Mouse (Mus musculus) MEL (cell line): Measurements from ENCODE around the gene Coro2b. TPM values are rescaled to one million over a fixed set of nuclear protein-coding genes. Genes with fewer than 3 reads are reported as not detected.

Experiments used
- DNase-seq: peaks from one replicate; pipeline ENCODE4 v3.0.0; 2011; ENCODE audit warnings: low read depth, low spot score
- H3K27ac ChIP-seq: 2 replicates; pipeline ENCODE4 v1.5.1; 2012; ENCODE audit warnings: low read depth, mild to moderate bottlenecking, control low read depth, low read length, moderate library complexity; ENCODE audit not compliant: control insufficient read depth
- H3K27me3 ChIP-seq, 2 experiments: fragments of 150-350 bp in 1 of 2; sonication (generic) in 1 of 2; 2 replicates each; pipeline ENCODE4 v1.6.1; 2012; ENCODE audit warnings: low read length in 2 of 2, mild to moderate bottlenecking in 2 of 2, improper control_type of control experiment in 1 of 2, moderate library complexity in 1 of 2; ENCODE audit not compliant: insufficient read depth in 2 of 2, control insufficient read depth in 1 of 2
- H3K36me3 ChIP-seq, 2 experiments: 2 replicates each; pipeline ENCODE4 v1.6.1; 2012 to 2014; ENCODE audit warnings: low read length in 2 of 2, improper control_type of control experiment in 1 of 2, inconsistent platforms in 1 of 2, mild to moderate bottlenecking in 1 of 2; ENCODE audit not compliant: insufficient read depth in 2 of 2, control insufficient read depth in 1 of 2
- H3K4me1 ChIP-seq, 2 experiments: fragments of 150-350 bp in 1 of 2; sonication (generic) in 1 of 2; 2 replicates each; pipeline ENCODE4 v1.6.1; 2012; ENCODE audit warnings: low read length in 2 of 2, improper control_type of control experiment in 1 of 2, mild to moderate bottlenecking in 1 of 2; ENCODE audit not compliant: insufficient read depth in 2 of 2, control insufficient read depth in 1 of 2
- H3K4me3 ChIP-seq, 2 experiments: fragments of 150-350 bp in 1 of 2; sonication (generic) in 1 of 2; 2 replicates each; pipeline ENCODE4 v1.5.1; 2012; ENCODE audit warnings: low read depth in 2 of 2, low read length in 2 of 2, mild to moderate bottlenecking in 2 of 2, moderate library complexity in 2 of 2, control low read depth in 1 of 2, improper control_type of control experiment in 1 of 2; ENCODE audit not compliant: control insufficient read depth in 1 of 2, insufficient read depth in 1 of 2
- H3K79me2 ChIP-seq: 2 replicates; pipeline ENCODE4 v1.6.1; 2012; ENCODE audit warnings: mild to moderate bottlenecking, low read length, moderate library complexity; ENCODE audit not compliant: control insufficient read depth, poor library complexity, insufficient read depth
- H3K9ac ChIP-seq: 2 replicates; pipeline ENCODE4 v1.6.1; 2012; ENCODE audit warnings: low read depth, mild to moderate bottlenecking, control low read depth, low read length, moderate library complexity; ENCODE audit not compliant: control insufficient read depth, poor library complexity, severe bottlenecking
- H3K9me3 ChIP-seq: fragments of 150-350 bp; sonication (generic); replicated peaks from 2 replicates; pipeline ENCODE4 v1.6.1; 2012; ENCODE audit warnings: mild to moderate bottlenecking, low read length, improper control_type of control experiment, moderate library complexity; ENCODE audit not compliant: insufficient read depth
- CTCF ChIP-seq, 3 experiments: IDR thresholded peaks in 2 of 3; conservative IDR thresholded peaks in 1 of 3; 2 replicates each; pipeline ENCODE4 v1.5.1; 2011 to 2012; ENCODE audit warnings: low read length in 3 of 3, low read depth in 2 of 3, mild to moderate bottlenecking in 2 of 3, improper control_type of control experiment in 1 of 3, inconsistent platforms in 1 of 3, mixed read lengths in 1 of 3, moderate library complexity in 1 of 3; ENCODE audit not compliant: control insufficient read depth in 1 of 3, insufficient read depth in 1 of 3, poor library complexity in 1 of 3, severe bottlenecking in 1 of 3
- ELF1 ChIP-seq: IDR thresholded peaks from 2 replicates; pipeline ENCODE4 v1.6.1; 2014; ENCODE audit warnings: low read depth, mild to moderate bottlenecking, inconsistent platforms, low read length, improper control_type of control experiment, moderate library complexity
- GABPA ChIP-seq: IDR thresholded peaks from 2 replicates; pipeline ENCODE4 v1.6.1; 2012; ENCODE audit warnings: low read depth, mild to moderate bottlenecking, inconsistent platforms, low read length, improper control_type of control experiment, moderate library complexity
- GATA1 ChIP-seq: IDR thresholded peaks from 2 replicates; pipeline ENCODE4 v1.6.1; 2011; ENCODE audit warnings: low read depth, low read length, improper control_type of control experiment
- HCFC1 ChIP-seq: IDR thresholded peaks from 2 replicates; pipeline ENCODE4 v1.6.1; 2012; ENCODE audit warnings: low read depth, mild to moderate bottlenecking, inconsistent platforms, low read length, improper control_type of control experiment, moderate library complexity
- JUND ChIP-seq: IDR thresholded peaks from 2 replicates; pipeline ENCODE4 v1.6.1; 2011; ENCODE audit warnings: low read depth, mild to moderate bottlenecking, improper control_type of control experiment, low read length
- MAFK ChIP-seq: IDR thresholded peaks from 2 replicates; pipeline ENCODE4 v1.6.1; 2011; ENCODE audit warnings: low read depth, mild to moderate bottlenecking, low read length, improper control_type of control experiment, borderline replicate concordance
- MAZ ChIP-seq: IDR thresholded peaks from 2 replicates; pipeline ENCODE4 v1.6.1; 2012; ENCODE audit warnings: low read depth, mild to moderate bottlenecking, inconsistent platforms, low read length, improper control_type of control experiment
- NELFE ChIP-seq: IDR thresholded peaks from 2 replicates; pipeline ENCODE4 v1.6.1; 2011; ENCODE audit warnings: low read depth, low read length, improper control_type of control experiment
- NRF1 ChIP-seq: IDR thresholded peaks from 2 replicates; pipeline ENCODE4 v1.6.1; 2014; ENCODE audit warnings: low read depth, mild to moderate bottlenecking, inconsistent platforms, low read length, improper control_type of control experiment, moderate library complexity; ENCODE audit not compliant: poor library complexity, insufficient read depth, severe bottlenecking
- POLR2AphosphoS2 ChIP-seq: IDR thresholded peaks from 2 replicates; pipeline ENCODE4 v1.6.1; 2011; ENCODE audit warnings: low read length, improper control_type of control experiment
- RCOR1 ChIP-seq: IDR thresholded peaks from 2 replicates; pipeline ENCODE4 v1.6.1; 2012; ENCODE audit warnings: low read depth, mild to moderate bottlenecking, inconsistent platforms, low read length, improper control_type of control experiment
- SIN3A ChIP-seq: IDR thresholded peaks from 2 replicates; pipeline ENCODE4 v1.6.1; 2012; ENCODE audit warnings: low read length, improper control_type of control experiment, inconsistent platforms
- TAL1 ChIP-seq: IDR thresholded peaks from 2 replicates; pipeline ENCODE4 v1.6.1; 2012; ENCODE audit warnings: mild to moderate bottlenecking, inconsistent platforms, low read length, moderate library complexity, mixed read lengths
- TCF12 ChIP-seq: IDR thresholded peaks from 2 replicates; pipeline ENCODE4 v1.6.1; 2014; ENCODE audit warnings: low read depth, mild to moderate bottlenecking, inconsistent platforms, low read length, improper control_type of control experiment, moderate library complexity
- USF1 ChIP-seq: IDR thresholded peaks from 2 replicates; pipeline ENCODE4 v1.6.1; 2014; ENCODE audit warnings: low read depth, mild to moderate bottlenecking, inconsistent platforms, low read length, improper control_type of control experiment, moderate library complexity
- ZC3H11A ChIP-seq: IDR thresholded peaks from 2 replicates; pipeline ENCODE4 v1.6.1; 2012; ENCODE audit warnings: low read depth, mild to moderate bottlenecking, inconsistent platforms, low read length, improper control_type of control experiment
- ZMIZ1 ChIP-seq: IDR thresholded peaks from 2 replicates; pipeline ENCODE4 v1.6.1; 2012; ENCODE audit warnings: low read depth, mild to moderate bottlenecking, inconsistent platforms, low read length, improper control_type of control experiment, moderate library complexity
- ZNF384 ChIP-seq: IDR thresholded peaks from 2 replicates; pipeline ENCODE4 v1.6.1; 2012; ENCODE audit warnings: low read depth, mild to moderate bottlenecking, inconsistent platforms, low read length, improper control_type of control experiment
- polyA plus RNA-seq, 2 experiments: library from polyadenylated mRNA; stranded (reverse) in 1 of 2; unstranded in 1 of 2; fragments of >175 nt in 1 of 2; fragments of >200 nt in 1 of 2; gene quantifications; 2 replicates each; pipeline versions ENCODE4 v1.2.1 to v1.2.4; 2012; ENCODE audit warnings: low replicate concordance in 2 of 2, low read depth in 1 of 2; ENCODE audit not compliant: insufficient read length in 2 of 2, insufficient read depth in 1 of 2, missing spikeins in 1 of 2
- total RNA-seq: library from RNA; depleted of rRNA; stranded (reverse); fragments of 300-350 nt; gene quantifications from 2 replicates; pipeline ENCODE4 v1.2.3, GENCODE M21; 2012

Gene Coro2b
- total and polyA plus RNA-seq, 3 experiments: not detected

DNA sequence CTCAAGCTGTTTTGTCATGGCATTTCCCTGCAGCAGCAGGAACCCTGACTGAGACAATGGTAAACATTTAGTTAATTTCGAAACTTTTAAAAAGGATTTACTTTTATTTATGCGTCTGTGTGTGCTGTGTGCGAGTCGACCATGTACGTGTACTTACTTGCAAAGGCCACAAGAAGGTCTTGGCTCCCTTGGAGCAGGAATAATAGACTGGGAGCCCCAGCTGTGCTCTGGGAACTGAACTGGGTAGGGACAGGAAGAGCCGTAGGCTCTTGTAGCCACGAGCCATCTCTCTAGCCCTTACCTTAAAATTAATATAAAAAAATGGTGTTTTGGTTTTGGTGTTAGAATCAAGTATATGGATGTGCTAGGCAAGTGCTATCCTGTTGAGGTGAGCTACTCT, 76.8 kb downstream of the Coro2b start:
- Histone ChIP-seq H3K9me3 (no peaks in the 10 kb centered on the region), H3K79me2 (no peaks in the 10 kb centered on the region), H3K4me1 (no peaks in the 10 kb centered on the region), H3K9ac (no peak overlapping the region), H3K27ac (no peak overlapping the region)
- TF ChIP-seq GABPA (no peak), RCOR1 (no peak), USF1 (no peak)
- TF ChIP-seq, all 39 proteins: peak for 0
- Histone ChIP-seq H3K27me3 (peaks cover 0 to 6% of the 10 kb centered on the region in 2 experiments; a peak in 2 of 4 replicates), H3K4me3 (no peak overlapping the region), H3K36me3 (no peaks in the 10 kb centered on the region)
- no peak for DNase-seq

DNA sequence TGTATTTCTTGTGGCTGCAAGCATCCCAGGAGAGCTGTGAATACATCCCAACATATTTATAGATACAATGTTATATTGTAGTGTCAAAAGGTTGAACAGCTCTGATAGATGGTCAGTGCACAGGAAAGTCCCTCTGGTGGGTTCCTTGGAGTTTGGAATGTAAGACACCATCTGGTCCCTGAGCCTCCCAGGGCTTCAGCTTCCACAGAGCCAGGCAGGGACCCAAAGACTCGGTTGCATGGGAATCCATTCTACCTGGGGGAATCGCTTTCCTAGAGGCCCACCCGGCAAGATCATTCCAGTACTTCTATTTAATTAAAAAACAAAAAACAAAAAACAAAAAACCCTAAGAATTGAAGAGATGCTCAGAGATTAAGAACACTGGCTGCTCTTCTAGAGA, 78.4 kb downstream of the Coro2b start:
- no peak overlapping the region for H3K9ac ChIP-seq
- no peaks in the 10 kb centered on the region for H3K4me1 ChIP-seq
- no peak for TF ChIP-seq POLR2AphosphoS2
- TF ChIP-seq, all 39 proteins: peak for 0
- DNase-seq: no peak
- H3K4me3 ChIP-seq: no peak overlapping the region
- no peaks in the 10 kb centered on the region; a peak in 1 of 4 replicates for H3K27me3 ChIP-seq
- H3K79me2 ChIP-seq: no peaks in the 10 kb centered on the region
- no peaks in the 10 kb centered on the region for H3K36me3 ChIP-seq
- no peaks in the 10 kb centered on the region for H3K9me3 ChIP-seq
- H3K27ac ChIP-seq: no peak overlapping the region

DNA sequence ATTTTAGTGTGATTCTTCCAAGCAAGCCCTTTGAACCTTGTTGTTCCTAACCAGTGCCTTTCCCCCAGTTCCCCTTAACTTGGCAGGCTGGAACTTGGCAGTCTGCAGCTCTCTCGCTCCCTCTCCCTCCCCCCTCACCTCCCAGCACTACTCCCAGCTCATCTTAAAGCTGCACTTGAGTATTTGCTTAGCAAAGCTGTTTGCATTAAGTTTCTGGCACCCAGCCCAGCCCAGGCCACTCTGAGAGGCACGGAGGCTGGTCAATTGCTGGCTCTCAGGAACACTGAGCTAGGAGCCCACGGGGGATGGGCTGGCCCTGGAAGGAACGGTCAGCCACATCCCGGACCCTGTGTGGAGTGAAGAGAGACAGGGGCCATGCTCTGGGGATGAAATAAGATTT, 80.8 kb downstream of the Coro2b start:
- Histone ChIP-seq H3K4me1 (no peaks in the 10 kb centered on the region), H3K27me3 (no peaks in the 10 kb centered on the region; a peak in 1 of 4 replicates), H3K9me3 (no peaks in the 10 kb centered on the region), H3K9ac (no peak overlapping the region), H3K4me3 (no peak overlapping the region), H3K36me3 (no peaks in the 10 kb centered on the region), H3K27ac (no peak overlapping the region), H3K79me2 (no peaks in the 10 kb centered on the region)
- DNase-seq: no peak
- no peak for TF ChIP-seq NRF1

DNA sequence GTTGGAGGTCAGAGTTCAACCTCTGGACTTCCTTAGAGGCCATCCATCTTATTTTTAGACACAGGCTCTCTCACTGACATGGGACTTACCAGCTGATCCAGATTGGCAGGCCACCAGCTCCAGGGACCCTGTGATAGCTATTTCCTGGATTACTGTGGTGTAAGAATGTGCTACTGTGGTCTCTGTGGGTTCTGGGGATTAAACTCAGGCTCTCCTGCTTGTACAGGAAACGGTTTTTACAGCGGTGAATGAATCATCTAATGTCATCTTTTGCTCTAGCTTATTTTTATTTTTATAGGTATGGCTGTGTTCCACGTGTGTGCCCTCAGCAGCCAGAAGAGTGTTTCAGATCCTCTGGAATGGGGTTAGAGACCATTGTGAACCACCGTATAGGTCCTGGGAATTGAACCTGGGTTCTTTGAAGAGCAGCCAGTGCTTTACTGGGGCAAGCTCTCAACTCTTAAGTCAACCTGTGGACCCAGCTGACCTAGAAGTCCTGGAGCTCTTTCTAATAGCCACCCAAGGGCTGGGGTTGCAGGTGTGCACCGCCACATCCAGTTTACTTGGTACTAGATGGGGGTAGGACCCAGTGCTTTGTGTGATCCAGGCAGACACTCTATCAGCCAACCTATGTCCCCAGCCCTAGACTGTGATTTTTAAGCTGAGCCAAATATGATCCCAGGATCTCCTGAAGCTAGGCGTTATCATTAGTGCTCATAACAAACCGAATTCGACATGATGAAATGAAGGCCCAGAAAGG, 81.5 kb downstream of the Coro2b start:
- peaks cover 0 to 4% of the 10 kb centered on the region in 2 experiments; a peak in 1 of 4 replicates for H3K4me1 ChIP-seq
- H3K79me2 ChIP-seq: no peaks in the 10 kb centered on the region
- no peak overlapping the region for H3K4me3 ChIP-seq
- no peaks in the 10 kb centered on the region; a peak in 1 of 4 replicates for H3K27me3 ChIP-seq
- no peak for DNase-seq
- no peak overlapping the region for H3K27ac ChIP-seq
- no peaks in the 10 kb centered on the region for H3K9me3 ChIP-seq
- H3K9ac ChIP-seq: no peak overlapping the region
- H3K36me3 ChIP-seq: no peaks in the 10 kb centered on the region
- TF ChIP-seq TCF12 (no peak), NRF1 (no peak), MAZ (no peak), TAL1 (no peak), JUND (no peak), CTCF (IDR thresholded peaks at IDR 0.05 in 2 of 3, conservative IDR thresholded peaks at IDR 0.05 in 1 of 3; ENCODE audit: control insufficient read depth in 1 of 3, insufficient read depth in 1 of 3, low read depth in 2 of 3, low read length in 3 of 3, poor library complexity in 1 of 3, severe bottlenecking in 1 of 3) (no peak), ELF1 (no peak), SIN3A (no peak), ZNF384 (no peak), GABPA (no peak), MAFK (no peak), ZMIZ1 (no peak), ZC3H11A (no peak), NELFE (no peak), HCFC1 (no peak), GATA1 (no peak)
